Mouse (Mus musculus) regulatory T cell (primary cell): ENCODE results near the gene Olfr1426.
"Not testable (repeated sequence)": the region's sequence is repeated elsewhere in the genome, so short reads cannot be mapped to it uniquely, and the experiment has no call there.

Source experiments
- in situ Hi-C: fragments of 300-600 bp; cut with MboI, MseI; formaldehyde crosslinking; loops from one replicate; pipeline ENCODE4 v1.15.1; 2025; ENCODE audit warnings: high pct_unique_total_duplicates

The Olfr1426 gene

GRCm38 (mm10) chr19:12091913-12092312, at the start of gene Olfr1426:
Gene Olfr1426, minus strand, starts transcription at chr19:12092013.
- in situ Hi-C loops, result no loop called here

- in situ Hi-C loops, result loop anchor here (10.0 kb wide), 1 partner anchor 281 kb away; the partner anchor contains the start of gene Olfr1441
Measured at GRCm38 (mm10) chr19:12134289-12134688, 42.5 kb upstream of the Olfr1426 start.

GRCm38 (mm10) chr19:12123103-12123502, 31.3 kb upstream of the Olfr1426 start, which contains the start of gene Olfr76:
Gene Olfr76, minus strand, starts transcription at chr19:12123203.
- in situ Hi-C loops, result no loop called here

- in situ Hi-C loops, result no loop called here
Measured at GRCm38 (mm10) chr19:12116464-12116863, 24.7 kb upstream of the Olfr1426 start.

DNA sequence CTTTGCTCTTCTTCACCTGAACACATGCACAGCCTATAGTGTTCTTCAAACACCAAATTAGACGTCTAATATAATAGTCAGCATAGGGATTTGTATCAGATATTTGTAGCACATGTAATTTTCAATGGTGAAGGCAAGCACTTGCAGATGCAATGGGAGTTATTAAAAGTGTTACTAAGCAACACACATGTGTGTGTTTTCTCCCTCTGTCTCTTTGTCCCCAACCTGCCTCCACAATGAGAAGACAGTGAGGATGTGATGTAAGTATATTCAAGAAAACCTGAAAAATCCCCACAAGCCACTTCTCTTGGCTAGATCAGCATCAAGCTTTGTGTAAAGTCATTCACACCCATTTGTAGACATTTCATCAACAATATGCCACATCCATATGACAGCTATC, 24.0 kb upstream of the Olfr1426 start, which contains the start of gene Olfr1428:
Olfr1428 (minus strand) TSS at position 101 of the 400 bp plus-strand sequence.
- in situ Hi-C loops, result no loop called here

DNA sequence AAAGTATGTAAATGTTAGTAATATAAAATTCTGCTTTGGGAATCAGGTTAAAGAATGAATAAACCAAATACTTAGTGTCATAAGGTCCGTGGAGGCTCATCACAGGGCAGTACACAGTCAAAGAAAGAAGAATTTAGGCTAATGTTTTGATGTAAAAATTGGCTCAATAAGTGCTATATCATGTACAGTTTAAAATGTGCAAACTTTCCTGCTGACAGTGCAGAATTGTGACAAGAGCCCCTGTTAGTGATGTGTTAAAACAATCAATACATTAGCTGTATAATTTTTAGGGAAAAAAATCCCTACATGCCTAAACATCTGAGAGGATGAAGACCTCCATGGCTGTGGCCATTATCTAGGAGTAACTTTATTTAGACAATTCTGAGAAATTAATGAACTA, 22.0 kb upstream of the Olfr1426 start:
- in situ Hi-C loops, result no loop called here

DNA sequence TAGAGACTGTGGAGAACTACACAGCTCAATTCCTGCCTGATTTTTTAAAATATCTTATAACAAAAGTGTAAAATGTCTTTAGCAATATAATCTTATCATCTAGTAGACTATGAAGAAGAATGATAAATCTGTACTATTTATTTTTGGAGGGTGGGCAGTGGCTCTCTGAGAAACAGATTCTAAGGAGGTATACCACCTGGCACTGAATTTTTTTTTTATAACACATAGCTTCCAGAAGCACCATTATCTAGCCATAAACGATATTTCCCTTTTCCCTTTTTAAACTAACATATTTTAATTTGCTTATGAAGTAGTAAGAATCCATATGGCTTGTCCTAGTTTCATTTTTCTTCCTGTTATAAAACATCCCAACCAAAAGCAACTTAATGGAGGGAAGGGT, 12.7 kb upstream of the Olfr1426 start:
- in situ Hi-C loops, result no loop called here

- in situ Hi-C loops, result no loop called here
Measured at GRCm38 (mm10) chr19:12103234-12103633, 11.4 kb upstream of the Olfr1426 start, which contains the start of gene Olfr1427. Gene Olfr1427, minus strand, starts transcription at chr19:12103334.

DNA sequence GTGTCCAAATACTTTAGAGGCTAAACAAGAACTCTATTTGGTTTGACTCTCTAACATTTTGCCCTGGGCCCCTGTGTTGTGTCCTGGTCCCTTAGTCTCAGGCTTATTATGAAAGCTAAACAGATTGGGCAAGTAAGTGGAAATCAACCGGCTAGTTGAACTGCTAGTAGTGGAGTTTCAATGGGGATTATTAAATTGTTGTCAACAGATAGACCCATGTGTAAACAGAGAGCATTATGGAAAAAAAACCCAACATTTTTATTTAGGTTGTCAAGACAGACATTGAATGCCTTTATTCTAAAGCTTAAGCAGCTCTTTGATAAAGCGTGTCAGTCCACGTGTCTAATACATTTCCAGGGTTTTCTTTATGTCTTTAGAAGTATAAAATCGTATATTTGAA, 14.2 kb downstream of the Olfr1426 start, which contains the start of gene Olfr1425:
Olfr1425 (minus strand) TSS at position 101 of the 400 bp plus-strand sequence.
- in situ Hi-C loops, result not testable (repeated sequence)

DNA sequence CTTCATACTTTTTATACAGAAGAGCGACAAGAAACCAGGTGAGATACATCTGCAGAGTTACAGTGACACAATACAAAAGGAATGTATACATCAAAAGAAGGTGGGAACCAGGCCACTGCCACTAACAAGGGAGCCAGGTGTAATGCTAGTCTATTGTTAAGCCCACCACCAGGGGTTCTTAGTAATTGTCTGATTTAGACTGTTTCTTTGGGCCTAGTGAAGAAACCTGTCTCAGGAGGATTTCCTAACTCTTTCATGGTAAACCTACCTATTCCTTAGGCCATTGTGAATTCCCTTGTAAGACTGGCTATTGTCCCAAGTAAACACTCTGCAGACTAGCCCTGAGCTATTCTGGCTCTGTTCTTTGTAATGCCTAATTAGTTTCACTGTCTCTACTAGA, 22.3 kb downstream of the Olfr1426 start:
- in situ Hi-C loops, result not testable (repeated sequence)

- in situ Hi-C loops, result not testable (repeated sequence)
Measured at GRCm38 (mm10) chr19:12067806-12068205, 24.0 kb downstream of the Olfr1426 start.

DNA sequence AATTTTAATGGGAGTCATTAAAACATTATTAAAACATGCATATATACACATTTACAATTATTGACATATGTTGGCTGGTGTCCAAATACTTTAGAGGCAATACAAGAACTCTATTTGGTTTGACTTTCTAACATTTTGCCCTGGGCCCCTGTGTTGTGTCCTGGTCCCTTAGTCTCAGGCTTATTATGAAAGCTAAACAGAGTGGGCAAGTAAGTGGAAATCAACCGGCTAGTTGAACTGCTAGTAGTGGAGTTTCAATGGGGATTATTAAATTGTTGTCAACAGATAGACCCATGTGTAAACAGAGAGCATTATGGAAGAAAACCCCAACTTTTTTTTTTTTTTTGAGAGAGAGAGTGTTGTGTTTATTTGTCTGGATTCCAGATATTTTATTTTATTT, 29.2 kb downstream of the Olfr1426 start, which contains the start of gene Olfr1424:
Olfr1424 (minus strand) TSS at position 101 of the 400 bp plus-strand sequence.
- in situ Hi-C loops, result not testable (repeated sequence)

DNA sequence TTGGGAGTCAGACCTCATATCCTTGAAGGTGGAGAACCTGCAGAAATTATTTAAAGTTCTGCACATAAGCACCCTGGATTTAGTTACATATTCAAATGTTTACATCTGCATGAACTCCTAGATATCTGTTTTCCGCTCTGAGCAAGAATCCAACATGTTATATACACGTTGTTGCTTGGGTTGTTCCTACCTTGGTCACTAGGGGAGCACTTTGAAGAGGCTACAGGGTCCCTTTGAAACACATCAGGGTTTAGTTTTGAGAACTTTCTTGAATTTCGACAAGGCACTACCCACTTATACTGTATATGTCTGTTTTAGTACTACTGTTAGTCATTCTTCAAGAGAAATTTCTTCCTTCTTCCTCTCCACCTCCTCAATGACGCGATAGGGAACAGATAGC, 48.6 kb downstream of the Olfr1426 start:
- in situ Hi-C loops, result no loop called here

DNA sequence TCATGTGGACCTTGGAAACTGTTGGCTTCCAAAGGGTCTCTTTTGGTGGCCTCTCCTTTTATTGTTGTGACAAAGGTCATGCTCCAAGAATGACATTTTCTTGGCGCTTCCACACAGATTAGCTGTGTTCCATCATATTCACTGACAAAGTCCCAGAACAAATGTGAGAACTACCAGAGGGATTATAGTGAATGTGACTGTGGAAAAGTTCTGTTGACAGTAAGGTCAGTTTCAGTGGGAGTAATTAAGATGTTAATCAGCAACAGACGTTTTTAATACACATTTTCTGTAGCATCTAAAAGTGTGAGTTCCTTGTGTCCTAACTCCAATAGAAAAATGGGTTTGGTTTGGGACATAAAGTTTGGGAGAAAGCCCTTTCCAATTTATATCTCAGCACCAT, 50.6 kb downstream of the Olfr1426 start, which contains the start of gene Olfr1423:
Olfr1423 (minus strand) TSS at position 101 of the 400 bp plus-strand sequence.
- in situ Hi-C loops, result no loop called here

GRCm38 (mm10) chr19:12037727-12038126, 54.1 kb downstream of the Olfr1426 start:
- in situ Hi-C loops, result no loop called here
